Mouse (Mus musculus) lung, embryonic 16.5 days (tissue): Measurements from ENCODE around the gene Klf12. TPM values are rescaled to one million over a fixed set of nuclear protein-coding genes. Genes with fewer than 3 reads are reported as not detected.
"Not testable (repeated sequence)": the region's sequence is repeated elsewhere in the genome, so short reads cannot be mapped to it uniquely, and the experiment has no call there.

ENCODE experiments used
- ATAC-seq: fragments of 200-750 bp; cut with Nextera tagmentation; 2 replicates; pipeline ENCODE4 v1.8.0; 2017; ENCODE audit warnings: low read depth, mild to moderate bottlenecking, moderate library complexity
- H3K27ac ChIP-seq: fragments of 300-500 bp; sonication (generic); 2 replicates; pipeline ENCODE4 v1.5.1; 2014; ENCODE audit warnings: mild to moderate bottlenecking, control low read depth, low read length
- H3K27me3 ChIP-seq: fragments of 300-500 bp; sonication (generic); 2 replicates; pipeline ENCODE4 v1.6.1; 2014; ENCODE audit warnings: low read depth, low read length, mixed read lengths; ENCODE audit not compliant: control insufficient read depth, insufficient read depth
- H3K36me3 ChIP-seq: fragments of 300-500 bp; sonication (generic); 2 replicates; pipeline ENCODE4 v1.6.1; 2014; ENCODE audit warnings: low read length; ENCODE audit not compliant: control insufficient read depth, insufficient read depth
- H3K4me1 ChIP-seq: fragments of 300-500 bp; sonication (generic); replicated peaks from 2 replicates; pipeline ENCODE4 v1.6.1; 2014; ENCODE audit warnings: low read length, mixed read lengths; ENCODE audit not compliant: control insufficient read depth, insufficient read depth
- H3K4me2 ChIP-seq: fragments of 300-500 bp; sonication (generic); 2 replicates; pipeline ENCODE4 v1.6.1; 2014; ENCODE audit warnings: low read depth, low read length, control low read depth
- H3K4me3 ChIP-seq: fragments of 300-500 bp; sonication (generic); 2 replicates; pipeline ENCODE4 v1.5.1; 2014; ENCODE audit warnings: mild to moderate bottlenecking, low read length, control low read depth
- H3K9ac ChIP-seq: fragments of 300-500 bp; sonication (generic); 2 replicates; pipeline ENCODE4 v1.6.1; 2014; ENCODE audit warnings: low read length, control low read depth
- H3K9me3 ChIP-seq: fragments of 300-500 bp; sonication (generic); 2 replicates; pipeline ENCODE4 v1.6.1; 2016; ENCODE audit warnings: low read length; ENCODE audit not compliant: control insufficient read depth
- WGBS: fragments of 180-500 bp; shearing (Covaris S2); extraction: QIAGEN DNeasy Blood & Tissue Kit; methylation state at CpG from one replicate; pipeline ENCODE4 v1.1.7; 2014; 5-methylcytosine and 5-hydroxymethylcytosine counted together
- polyA plus RNA-seq: library from polyadenylated mRNA; unstranded; fragments of >200 nt; fragmentation: Nextera tagmentation; extraction: Ambion mirVana; gene quantifications from 2 replicates; pipeline ENCODE4 v1.2.1, GENCODE M21; 2015

Klf12 gene
- polyA plus RNA-seq, 1 experiment from 2014 or later = 10.8 TPM

DNA sequence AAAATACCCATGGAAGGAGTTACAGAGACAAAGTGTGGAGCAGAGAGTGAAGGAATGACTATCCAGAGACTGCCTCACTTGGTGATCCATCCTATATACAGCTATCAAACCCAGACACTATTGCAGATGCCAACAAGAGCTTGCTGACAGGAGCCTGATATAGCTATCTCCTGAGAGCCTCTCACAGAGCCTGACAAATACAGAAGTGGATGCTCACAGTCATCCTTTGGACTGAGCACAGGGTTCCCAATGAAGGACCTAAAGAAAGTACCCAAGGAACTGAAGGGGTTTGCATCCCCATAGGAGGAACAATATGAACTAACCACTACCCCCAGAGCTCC is 430.0 kb downstream of the Klf12 start:
- not testable (repeated sequence) for H3K27ac ChIP-seq, H3K4me3 ChIP-seq, H3K36me3 ChIP-seq, H3K9me3 ChIP-seq, ATAC-seq, H3K27me3 ChIP-seq, H3K4me2 ChIP-seq, H3K4me1 ChIP-seq, H3K9ac ChIP-seq

DNA sequence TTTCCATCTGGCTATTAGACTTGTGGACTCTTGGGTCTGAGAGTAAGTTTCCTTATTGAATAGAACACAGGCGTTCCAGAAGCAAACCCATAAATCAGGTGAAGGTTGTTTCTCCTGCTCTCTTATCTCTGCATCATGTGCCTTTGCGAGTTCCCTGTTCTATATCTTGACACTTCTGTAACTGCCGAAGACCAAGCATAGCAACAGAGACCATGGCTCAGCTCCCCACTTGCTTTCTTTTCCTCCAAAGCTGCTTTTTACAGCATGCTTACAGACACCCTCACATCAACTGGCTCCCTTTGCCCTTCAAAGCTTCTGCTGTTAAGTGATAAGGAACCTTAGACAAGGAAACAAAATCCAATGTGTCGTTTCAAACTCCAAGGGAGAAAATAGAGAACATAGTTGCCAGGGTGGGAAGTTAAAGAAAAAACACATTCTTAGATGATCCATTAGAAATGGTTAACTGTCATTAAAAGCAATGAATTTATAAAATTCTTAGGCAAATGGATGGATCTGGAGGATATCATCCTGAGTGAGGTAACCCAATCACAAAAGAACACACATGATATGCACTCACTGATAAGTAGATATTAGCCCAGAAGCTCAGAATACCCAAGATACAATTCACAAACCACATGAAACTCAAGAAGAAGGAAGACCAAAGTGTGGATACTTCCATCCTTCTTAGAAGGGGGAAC is 430.6 kb downstream of the Klf12 start:
- not testable (repeated sequence) for H3K4me2 ChIP-seq, H3K4me1 ChIP-seq, H3K9me3 ChIP-seq, H3K27me3 ChIP-seq, H3K27ac ChIP-seq, H3K4me3 ChIP-seq, H3K9ac ChIP-seq, H3K36me3 ChIP-seq, ATAC-seq
- 66% methylated on average over 4 of the region's 4 CpGs for WGBS

DNA sequence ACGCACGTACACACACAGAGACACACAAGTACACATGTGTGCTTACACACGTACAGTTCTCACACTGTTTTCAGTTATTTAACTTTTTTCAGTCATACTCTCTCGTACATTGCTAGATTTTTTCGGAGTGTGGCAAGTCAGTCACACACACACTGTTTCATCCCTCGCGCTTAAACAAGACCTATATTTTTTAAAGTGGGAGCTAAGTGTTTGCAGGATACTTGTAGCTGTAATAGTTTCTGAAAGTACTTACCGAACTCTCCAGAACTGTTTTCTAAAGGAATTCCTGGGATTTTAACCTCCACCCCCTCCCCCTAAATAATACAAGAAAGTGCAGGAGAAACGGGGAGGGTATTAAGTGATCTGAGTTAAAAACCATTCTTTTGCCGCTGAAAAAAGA is 434.1 kb downstream of the Klf12 start:
- no peak overlapping the region for H3K9ac ChIP-seq
- peaks cover 6% of the 10 kb centered on the region; the same call in 1 of the 2 replicates for H3K4me1 ChIP-seq
- peak overlapping the region; percentile 36 for H3K4me2 ChIP-seq
- no peak overlapping the region for H3K4me3 ChIP-seq
- H3K27me3 ChIP-seq = no peaks in the 10 kb centered on the region
- 57% methylated on average over 10 of the region's 10 CpGs for whole genome bisulfite sequencing
- no peaks in the 10 kb centered on the region for H3K9me3 ChIP-seq
- peak; percentile 88 for ATAC-seq
- H3K27ac ChIP-seq = peak overlapping the region; percentile 92
- H3K36me3 ChIP-seq = no peaks in the 10 kb centered on the region

DNA sequence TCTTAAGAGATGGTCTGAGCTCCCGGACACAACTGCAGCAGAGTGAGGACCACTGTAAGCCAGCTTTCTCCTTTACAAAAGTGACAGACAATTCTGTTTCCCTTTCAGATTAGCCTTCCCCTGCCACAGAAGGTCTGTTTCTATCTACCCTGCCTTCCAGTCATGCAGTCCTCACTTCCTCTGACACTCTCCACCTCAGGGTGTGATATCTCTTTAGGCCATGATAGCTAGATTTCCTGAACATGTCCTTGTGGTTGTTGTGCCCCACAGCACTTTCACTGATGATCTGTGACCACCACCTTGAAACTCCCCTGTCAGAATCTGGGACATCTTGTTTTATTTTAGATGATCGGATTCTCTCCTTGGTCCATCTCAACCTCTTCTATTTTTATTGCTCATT is 437.0 kb downstream of the Klf12 start:
- no peak for ATAC-seq
- no peak overlapping the region for H3K27ac ChIP-seq
- H3K4me1 ChIP-seq = peaks cover 3% of the 10 kb centered on the region; the same call in 1 of the 2 replicates
- no peak overlapping the region for H3K9ac ChIP-seq
- no peaks in the 10 kb centered on the region for H3K36me3 ChIP-seq
- no peak overlapping the region for H3K4me2 ChIP-seq
- H3K9me3 ChIP-seq = no peaks in the 10 kb centered on the region
- no peak overlapping the region for H3K4me3 ChIP-seq
- WGBS = 75% methylated on average over 2 of the region's 2 CpGs
- H3K27me3 ChIP-seq = no peaks in the 10 kb centered on the region

DNA sequence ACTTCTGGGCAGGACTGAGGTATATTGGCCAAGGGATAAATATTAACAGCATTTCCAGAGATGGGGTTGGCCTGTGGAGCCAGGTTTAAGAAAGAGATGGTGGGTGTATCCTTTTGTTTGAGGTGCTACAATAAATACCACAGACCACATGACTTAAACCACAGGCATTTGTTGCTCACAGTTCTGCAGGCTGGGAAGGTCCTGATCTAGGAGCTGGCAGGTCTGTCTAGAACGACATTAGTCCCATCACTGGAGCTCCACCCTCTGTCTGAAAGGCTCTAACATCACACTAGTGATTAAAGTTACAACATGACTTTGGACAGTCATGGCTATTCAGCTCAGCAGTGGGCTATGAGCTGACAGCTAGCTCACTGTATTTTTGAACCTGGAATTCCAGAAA is 457.8 kb downstream of the Klf12 start:
- H3K4me1 ChIP-seq = no peaks in the 10 kb centered on the region
- no peaks in the 10 kb centered on the region for H3K27me3 ChIP-seq
- no peak overlapping the region for H3K9ac ChIP-seq
- H3K4me3 ChIP-seq = no peak overlapping the region
- H3K27ac ChIP-seq = no peak overlapping the region
- H3K36me3 ChIP-seq = no peaks in the 10 kb centered on the region
- H3K9me3 ChIP-seq = no peaks in the 10 kb centered on the region
- no peak for ATAC-seq
- no peak overlapping the region for H3K4me2 ChIP-seq
- 38% methylated on average over 1 of the region's 1 CpGs for WGBS
